ENCODE assay signal across 7 mouse cellular contexts in the genomic region with DNA sequence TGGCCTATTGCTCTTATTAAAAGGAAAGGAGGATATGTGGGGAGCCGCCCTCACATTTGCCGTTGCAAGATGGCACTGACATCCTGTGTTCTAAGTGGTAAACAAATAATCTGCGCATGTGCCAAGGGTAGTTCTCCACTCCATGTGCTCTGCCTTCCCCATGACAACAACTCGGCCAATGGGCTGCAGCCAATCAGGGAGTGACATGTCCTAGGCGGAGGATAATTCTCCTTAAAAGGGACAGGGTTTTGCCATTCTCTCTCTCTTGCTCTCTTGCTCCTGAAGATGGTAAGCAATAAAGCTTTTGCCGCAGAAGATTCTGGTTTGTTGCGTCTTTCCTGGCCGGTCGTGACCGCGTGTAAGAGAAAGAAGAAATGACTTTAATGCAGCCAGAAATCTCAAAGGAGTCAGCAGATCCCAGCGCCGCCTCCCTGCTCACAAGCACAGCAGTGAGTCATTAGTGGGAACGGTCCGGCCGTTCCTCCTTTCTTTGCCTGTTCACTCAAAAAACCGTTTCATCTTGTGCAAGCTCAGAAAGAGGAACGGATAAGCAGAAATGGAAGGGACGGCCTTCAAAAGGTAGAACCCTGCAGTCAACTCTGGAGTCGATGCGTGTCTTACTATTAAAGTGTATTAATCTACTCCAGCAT. TPM values are rescaled to one million over a fixed set of nuclear protein-coding genes. Genes with fewer than 3 reads are reported as not detected.
DNase-seq lines count a peak whose midpoint lies in the region; ATAC-seq and TF ChIP-seq lines count a peak whose summit lies in the region.
"Not testable (repeated sequence)": the region's sequence is repeated elsewhere in the genome, so short reads cannot be mapped to it uniquely, and the experiment has no call there.

No protein-coding gene starts in this region.

- not testable (repeated sequence) for H3K27ac ChIP-seq in kidney, adult 2 months (ENCODE audit: insufficient read depth, low read depth, low read length)
- 0 out of 2 replicates have a peak overlapping the region, but pooled peaks have one; percentile 66 for H3K27ac ChIP-seq in liver, postnatal 0 days (ENCODE audit: low read depth)

- H3K4me3 ChIP-seq in kidney, adult 2 months (ENCODE audit: insufficient read depth, low read depth, low read length); liver, postnatal 0 days (ENCODE audit: low read depth, low read length): not testable (repeated sequence)

- peak; percentile 12 to 30 for DNase-seq in adrenal gland, adult (ENCODE audit: inconsistent age in 2 of 2, low spot score in 1 of 2)
- DNase-seq in c-Kit-positive CD71-negative TER-119-negative erythroid progenitor cells, embryonic 14.5 days (ENCODE audit: low read depth), result peak; percentile 30
- peak; percentile 32 for DNase-seq in gastrocnemius, postnatal 25 days
- DNase-seq in kidney, adult 2 months, result peak; percentile 12
- peak; percentile 27 for DNase-seq in liver, postnatal 0 days
- peak; percentile 33 to 46 for DNase-seq in lung, postnatal 4 days

- not testable (repeated sequence) for H3K9me3 ChIP-seq in liver, postnatal 0 days (ENCODE audit: low read length)

- not testable (repeated sequence) for TF ChIP-seq EP300 in liver, postnatal 0 days (IDR thresholded peaks at IDR 0.05; ENCODE audit: low read depth)

- not testable (repeated sequence) for H3K4me2 ChIP-seq in liver, postnatal 0 days (ENCODE audit: low read depth, low read length)

- not testable (repeated sequence) for H3K4me1 ChIP-seq in kidney, adult 2 months (ENCODE audit: control insufficient read depth, insufficient read depth, low read length); liver, postnatal 0 days (ENCODE audit: insufficient read depth)

- peak; percentile 68 for ATAC-seq in liver, postnatal 0 days
- peak; percentile 90 for ATAC-seq in neutrophil, adult 5-6 weeks (ENCODE audit: extremely low read depth, insufficient number of reproducible peaks, low FRiP score, poor library complexity, severe bottlenecking)

- not testable (repeated sequence) for TF ChIP-seq POLR2A in kidney, adult 2 months (IDR thresholded peaks at IDR 0.05; ENCODE audit: low read depth, low read length)

- 95% methylated on average over 21 of the region's 21 CpGs for WGBS in kidney, adult 2 months
- WGBS in liver, postnatal 0 days (ENCODE audit: insufficient replicate concordance), result 74% methylated on average over 20 of the region's 21 CpGs

- not testable (repeated sequence) for H3K27me3 ChIP-seq in kidney, adult 2 months (replicated peaks; ENCODE audit: control insufficient read depth, insufficient read depth, low read length); liver, postnatal 0 days (ENCODE audit: insufficient read depth, low read length)

- TF ChIP-seq CTCF in kidney, adult 2 months (conservative IDR thresholded peaks at IDR 0.05; ENCODE audit: insufficient read depth, insufficient read length, low read depth, low read length); liver, postnatal 0 days (IDR thresholded peaks at IDR 0.05; ENCODE audit: low read depth): not testable (repeated sequence)

- H3K9ac ChIP-seq in liver, postnatal 0 days (replicated peaks), result not testable (repeated sequence)

- H3K36me3 ChIP-seq in kidney, adult 2 months (ENCODE audit: control insufficient read depth, insufficient read depth, low read length); liver, postnatal 0 days (replicated peaks; ENCODE audit: insufficient read depth, low read length): not testable (repeated sequence)

RNA-seq across cellular contexts. Expression of a gene that starts 48.5 kb away (rescaled TPM):
- 10 to 100 TPM; 11.6 to 11.8 TPM for total RNA-seq in gastrocnemius, postnatal 25 days (2021)
- polyA plus RNA-seq in kidney, adult 2 months (2012; rRNA removed), result 13.2 and 15.6 TPM in 2 replicates
- 4.9 and 5.3 TPM in 2 replicates for polyA plus RNA-seq in liver, postnatal 0 days (2015; fragmentation: Nextera tagmentation; extraction: Ambion mirVana)
- 40.2 and 46.7 TPM in 2 replicates for total RNA-seq in neutrophil, adult 5-6 weeks (2017)
